Mouse (Mus musculus) bone marrow macrophage, adult 2 months (primary cell): ENCODE data around the gene Sidt1. TPM values are rescaled to one million over a fixed set of nuclear protein-coding genes. Genes with fewer than 3 reads are reported as not detected.
"Not testable (repeated sequence)": the region's sequence is repeated elsewhere in the genome, so short reads cannot be mapped to it uniquely, and the experiment has no call there.

Experiments used
- H3K27ac ChIP-seq: 2 replicates; pipeline ENCODE4 v1.5.1; 2012; ENCODE audit warnings: low read depth, low read length; ENCODE audit not compliant: insufficient read depth
- H3K4me1 ChIP-seq: 2 replicates; pipeline ENCODE4 v1.6.1; 2012; ENCODE audit warnings: low read length; ENCODE audit not compliant: control insufficient read depth, insufficient read depth
- H3K4me3 ChIP-seq: 2 replicates; pipeline ENCODE4 v1.5.1; 2012; ENCODE audit warnings: mild to moderate bottlenecking, low read length, moderate library complexity; ENCODE audit not compliant: insufficient read depth
- CTCF ChIP-seq: IDR thresholded peaks from 2 replicates; pipeline ENCODE4 v1.5.1; 2012; ENCODE audit warnings: low read depth, mild to moderate bottlenecking, low read length, moderate library complexity
- POLR2A ChIP-seq: IDR thresholded peaks from 2 replicates; pipeline ENCODE4 v1.6.1; 2012; ENCODE audit warnings: mild to moderate bottlenecking, low read depth, low read length, borderline replicate concordance
- polyA plus RNA-seq: library from polyadenylated mRNA; stranded (reverse); fragments of >200 nt; gene quantifications from 2 replicates; pipeline ENCODE4 v1.2.4, GENCODE M21; 2012; ENCODE audit not compliant: missing spikeins, insufficient read depth, insufficient read length

Sidt1 gene
- polyA plus RNA-seq, 1 experiment, result not detected

- H3K4me3 ChIP-seq, result no peak overlapping the region
- no peak overlapping the region for H3K27ac ChIP-seq
- no peak for TF ChIP-seq POLR2A
- no peak for TF ChIP-seq CTCF
- no peaks in the 10 kb centered on the region for H3K4me1 ChIP-seq
Measured at GRCm38 (mm10) chr16:44305606-44306005, 27.4 kb downstream of the Sidt1 start.

GRCm38 (mm10) chr16:44303822-44304221 is 29.2 kb downstream of the Sidt1 start:
- H3K4me3 ChIP-seq, result no peak overlapping the region
- no peak overlapping the region for H3K27ac ChIP-seq
- H3K4me1 ChIP-seq, result no peaks in the 10 kb centered on the region
- TF ChIP-seq CTCF, result no peak
- TF ChIP-seq POLR2A, result no peak

GRCm38 (mm10) chr16:44302126-44302892 is 30.7 kb downstream of the Sidt1 start:
- H3K27ac ChIP-seq, result no peak overlapping the region
- no peaks in the 10 kb centered on the region for H3K4me1 ChIP-seq
- H3K4me3 ChIP-seq, result no peak overlapping the region
- TF ChIP-seq POLR2A, result no peak
- TF ChIP-seq CTCF, result no peak

GRCm38 (mm10) chr16:44299438-44300093 is 33.4 kb downstream of the Sidt1 start:
- no peak for TF ChIP-seq CTCF
- TF ChIP-seq POLR2A, result no peak
- Histone ChIP-seq H3K27ac (no peak overlapping the region), H3K4me1 (no peaks in the 10 kb centered on the region), H3K4me3 (no peak overlapping the region)

- TF ChIP-seq CTCF, result no peak
- TF ChIP-seq POLR2A, result no peak
- H3K27ac ChIP-seq, result no peak overlapping the region
- no peak overlapping the region for H3K4me3 ChIP-seq
- no peaks in the 10 kb centered on the region for H3K4me1 ChIP-seq
Measured at GRCm38 (mm10) chr16:44293960-44294359, 39.0 kb downstream of the Sidt1 start.

GRCm38 (mm10) chr16:44292681-44293080 is 40.3 kb downstream of the Sidt1 start:
- not testable (repeated sequence) for H3K4me3 ChIP-seq, H3K27ac ChIP-seq, H3K4me1 ChIP-seq

- H3K4me3 ChIP-seq, result no peak overlapping the region
- H3K4me1 ChIP-seq, result no peaks in the 10 kb centered on the region
- no peak overlapping the region for H3K27ac ChIP-seq
- TF ChIP-seq CTCF (no peak), POLR2A (no peak)
Measured at GRCm38 (mm10) chr16:44289004-44289648, 43.9 kb downstream of the Sidt1 start.

- TF ChIP-seq POLR2A, result no peak
- TF ChIP-seq CTCF, result no peak
- Histone ChIP-seq H3K27ac (no peak overlapping the region), H3K4me1 (0 out of 2 replicates have a peak, but pooled peaks cover 2% of the 10 kb centered on the region), H3K4me3 (no peak overlapping the region)
Measured at GRCm38 (mm10) chr16:44287356-44287950, 45.5 kb downstream of the Sidt1 start.

- 0 out of 2 replicates have a peak, but pooled peaks cover 2% of the 10 kb centered on the region for H3K4me1 ChIP-seq
- H3K4me3 ChIP-seq, result no peak overlapping the region
- no peak overlapping the region for H3K27ac ChIP-seq
- no peak for TF ChIP-seq POLR2A
- no peak for TF ChIP-seq CTCF
Measured at GRCm38 (mm10) chr16:44282614-44283325, 50.2 kb downstream of the Sidt1 start.

- TF ChIP-seq CTCF, result no peak
- no peak for TF ChIP-seq POLR2A
- no peak overlapping the region for H3K4me3 ChIP-seq
- H3K4me1 ChIP-seq, result 0 out of 2 replicates have a peak, but pooled peaks cover 2% of the 10 kb centered on the region
- no peak overlapping the region for H3K27ac ChIP-seq
Measured at GRCm38 (mm10) chr16:44282036-44282435, 51.0 kb downstream of the Sidt1 start.
